Mouse (Mus musculus) forebrain, embryonic 10.5 days (tissue): ENCODE measurements around the gene Olfr1233. TPM values are rescaled to one million over a fixed set of nuclear protein-coding genes. Genes with fewer than 3 reads are reported as not detected.

ENCODE experiments used
- DNase-seq: peaks from one replicate; pipeline ENCODE4 v3.0.0-alpha.2; 2017; ENCODE audit warnings: low spot score; ENCODE audit errors: extremely low spot score
- H3K27ac ChIP-seq: fragments of 300-500 bp; sonication (generic); 2 replicates; pipeline ENCODE4 v1.5.1; 2016; ENCODE audit warnings: mild to moderate bottlenecking
- H3K27me3 ChIP-seq: fragments of 300-500 bp; sonication (generic); 2 replicates; pipeline ENCODE4 v1.6.1; 2016; ENCODE audit warnings: mild to moderate bottlenecking; ENCODE audit not compliant: poor library complexity, severe bottlenecking
- H3K36me3 ChIP-seq: fragments of 300-500 bp; sonication (generic); replicated peaks from 2 replicates; pipeline ENCODE4 v1.6.1; 2016; ENCODE audit warnings: mild to moderate bottlenecking, moderate library complexity
- H3K4me1 ChIP-seq: fragments of 300-500 bp; sonication (generic); 2 replicates; pipeline ENCODE4 v1.6.1; 2016
- H3K4me3 ChIP-seq: fragments of 300-500 bp; sonication (generic); 2 replicates; pipeline ENCODE4 v1.5.1; 2016; ENCODE audit warnings: mild to moderate bottlenecking, moderate library complexity
- H3K9me3 ChIP-seq: fragments of 300-500 bp; sonication (generic); 2 replicates; pipeline ENCODE4 v1.6.1; 2016; ENCODE audit warnings: mild to moderate bottlenecking, moderate library complexity
- WGBS: fragments of 180-500 bp; shearing (Covaris S2); methylation state at CpG from one replicate; pipeline ENCODE4 v1.1.7; 2016; 5-methylcytosine and 5-hydroxymethylcytosine counted together
- polyA plus RNA-seq: library from polyadenylated mRNA; unstranded; fragments of >200 nt; fragmentation: Nextera tagmentation; extraction: Ambion mirVana; gene quantifications from 2 replicates; pipeline ENCODE4 v1.2.1, GENCODE M21; 2016

Olfr1233 gene
- not detected in 2 replicates for polyA plus RNA-seq

- Histone ChIP-seq H3K27ac (no peak within 1 kb of the TSS), H3K27me3 (no peaks in the 10 kb centered on the region), H3K4me1 (no peaks in the 10 kb centered on the region), H3K9me3 (no peaks in the 10 kb centered on the region), H3K4me3 (no peak within 1 kb of the TSS), H3K36me3 (no peaks in the 10 kb centered on the region)
- no peak for DNase-seq
Measured at GRCm38 (mm10) chr2:89342298-89342697, at the start of gene Olfr1233. Gene Olfr1233, minus strand, starts transcription at chr2:89342398.

GRCm38 (mm10) chr2:89364765-89365164, 22.6 kb upstream of the Olfr1233 start, which contains the start of gene Olfr1234:
Gene Olfr1234, minus strand, starts transcription at chr2:89364865.
- Histone ChIP-seq H3K27ac (no peak within 1 kb of the TSS), H3K36me3 (no peaks in the 10 kb centered on the region), H3K4me3 (no peak within 1 kb of the TSS), H3K27me3 (no peaks in the 10 kb centered on the region), H3K4me1 (no peaks in the 10 kb centered on the region), H3K9me3 (no peaks in the 10 kb centered on the region)
- DNase-seq = no peak
- WGBS = 95% methylated on average over 4 of the region's 4 CpGs

DNA sequence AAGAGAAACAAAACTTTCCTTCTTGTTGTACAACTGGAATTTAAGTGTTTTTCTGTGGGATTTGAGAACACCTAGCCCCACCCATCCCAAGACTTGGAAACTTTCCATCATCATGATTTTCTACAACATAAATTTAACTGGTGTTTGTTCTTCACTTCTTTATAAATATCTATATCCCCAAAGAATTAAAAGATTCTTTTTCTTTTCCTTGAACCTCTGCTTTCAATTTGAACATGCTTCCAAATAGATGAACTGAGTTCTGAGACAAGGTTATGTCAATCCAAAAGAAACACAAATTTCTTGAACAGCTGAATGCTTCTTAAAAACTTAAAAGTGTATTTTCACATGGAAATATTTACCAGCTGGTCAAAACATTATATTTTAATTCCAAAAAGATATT, 12.6 kb downstream of the Olfr1233 start, which contains the start of gene Olfr1232:
TSS of gene Olfr1232 (minus strand) at position 101 of the 400 bp plus-strand sequence.
- H3K27ac ChIP-seq = no peak within 1 kb of the TSS
- no peaks in the 10 kb centered on the region for H3K27me3 ChIP-seq
- DNase-seq = no peak
- H3K4me1 ChIP-seq = no peaks in the 10 kb centered on the region
- no peaks in the 10 kb centered on the region for H3K36me3 ChIP-seq
- H3K4me3 ChIP-seq = no peak within 1 kb of the TSS
- no peaks in the 10 kb centered on the region for H3K9me3 ChIP-seq

GRCm38 (mm10) chr2:89306974-89307373, 35.2 kb downstream of the Olfr1233 start, which contains the start of gene Olfr1231:
Gene Olfr1231, minus strand, starts transcription at chr2:89307074.
- H3K4me3 ChIP-seq = no peak within 1 kb of the TSS
- no peaks in the 10 kb centered on the region for H3K4me1 ChIP-seq
- no peak within 1 kb of the TSS for H3K27ac ChIP-seq
- H3K9me3 ChIP-seq = no peaks in the 10 kb centered on the region
- 81% methylated on average over 2 of the region's 2 CpGs for WGBS
- no peaks in the 10 kb centered on the region for H3K27me3 ChIP-seq
- H3K36me3 ChIP-seq = no peaks in the 10 kb centered on the region
- no peak for DNase-seq

DNA sequence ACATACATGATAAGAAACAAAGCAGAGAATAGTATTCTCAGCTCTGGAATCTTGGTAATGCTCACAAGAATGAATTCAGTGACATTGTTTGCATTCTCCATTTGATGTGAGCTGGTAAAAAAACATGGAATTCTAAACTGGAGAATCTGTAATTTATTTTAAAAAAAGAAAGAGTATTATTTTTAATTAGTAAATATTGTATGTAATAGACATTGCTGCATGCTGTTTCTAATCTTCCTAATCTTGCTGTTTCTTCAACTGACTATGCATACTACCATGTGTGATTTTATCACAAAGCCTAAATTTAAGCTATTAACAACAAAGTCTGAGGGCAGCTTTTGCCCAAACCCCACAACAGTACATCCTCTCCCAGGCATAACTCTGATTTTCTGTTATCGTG, 45.0 kb downstream of the Olfr1233 start, which contains the start of gene Olfr1230:
TSS of gene Olfr1230 (minus strand) at position 101 of the 400 bp plus-strand sequence.
- Histone ChIP-seq H3K9me3 (no peaks in the 10 kb centered on the region), H3K27ac (no peak within 1 kb of the TSS), H3K4me3 (no peak within 1 kb of the TSS), H3K36me3 (no peaks in the 10 kb centered on the region), H3K27me3 (no peaks in the 10 kb centered on the region), H3K4me1 (no peaks in the 10 kb centered on the region)
- WGBS = 87% methylated on average over 1 of the region's 1 CpGs
- DNase-seq = no peak

- no peaks in the 10 kb centered on the region for H3K36me3 ChIP-seq
- no peak within 1 kb of the TSS for H3K4me3 ChIP-seq
- H3K9me3 ChIP-seq = no peaks in the 10 kb centered on the region
- DNase-seq = no peak
- H3K27me3 ChIP-seq = no peaks in the 10 kb centered on the region
- 85% methylated on average over 2 of the region's 2 CpGs for WGBS
- H3K27ac ChIP-seq = no peak within 1 kb of the TSS
- H3K4me1 ChIP-seq = no peaks in the 10 kb centered on the region
Measured at GRCm38 (mm10) chr2:89287914-89288313, 54.3 kb downstream of the Olfr1233 start, which contains the start of gene Olfr1229. Gene Olfr1229, minus strand, starts transcription at chr2:89288014.

Other genes starting within 250 kb of the Olfr1233 start
- not detected in 2 replicates for gene Olfr1220, start 235.6 kb downstream of the Olfr1233 start, polyA plus RNA-seq
- gene Olfr1221, start 225.1 kb downstream of the Olfr1233 start, polyA plus RNA-seq = not detected in 2 replicates
- gene Olfr1222, start 209.3 kb downstream of the Olfr1233 start, polyA plus RNA-seq = not detected in 2 replicates
- not detected in 2 replicates for gene Olfr1223, start 190.8 kb downstream of the Olfr1233 start, polyA plus RNA-seq
- gene Olfr1224-ps1, start 178.3 kb downstream of the Olfr1233 start, polyA plus RNA-seq = not detected in 2 replicates
- not detected in 2 replicates for gene Olfr1225, start 167.7 kb downstream of the Olfr1233 start, polyA plus RNA-seq
- not detected in 2 replicates for gene Olfr1226, start 142.3 kb downstream of the Olfr1233 start, polyA plus RNA-seq
- gene Olfr1228, start 88.3 kb downstream of the Olfr1233 start, polyA plus RNA-seq = not detected in 2 replicates
- not detected in 2 replicates for gene Olfr1229, start 54.4 kb downstream of the Olfr1233 start, polyA plus RNA-seq
- not detected in 2 replicates for gene Olfr1230, start 45.1 kb downstream of the Olfr1233 start, polyA plus RNA-seq
- gene Olfr1231, start 35.3 kb downstream of the Olfr1233 start, polyA plus RNA-seq = not detected in 2 replicates
- gene Olfr1232, start 12.7 kb downstream of the Olfr1233 start, polyA plus RNA-seq = not detected in 2 replicates
- not detected in 2 replicates for gene Olfr1234, start 22.5 kb upstream of the Olfr1233 start, polyA plus RNA-seq
- gene Olfr1238, start 67.3 kb upstream of the Olfr1233 start, polyA plus RNA-seq = not detected in 2 replicates
- gene Olfr1239, start 78.0 kb upstream of the Olfr1233 start, polyA plus RNA-seq = not detected in 2 replicates
- gene Olfr1240, start 100.6 kb upstream of the Olfr1233 start, polyA plus RNA-seq = not detected in 2 replicates
- gene Olfr1241, start 144.7 kb upstream of the Olfr1233 start, polyA plus RNA-seq = not detected in 2 replicates
- gene Olfr1242, start 155.9 kb upstream of the Olfr1233 start, polyA plus RNA-seq = not detected in 2 replicates
- not detected in 2 replicates for gene Olfr1243, start 189.1 kb upstream of the Olfr1233 start, polyA plus RNA-seq
- gene Olfr1245, start 236.0 kb upstream of the Olfr1233 start, polyA plus RNA-seq = not detected in 2 replicates